Mouse (Mus musculus) forebrain, postnatal 0 days (tissue): ENCODE data around the gene Oit1. TPM values are rescaled to one million over a fixed set of nuclear protein-coding genes. Genes with fewer than 3 reads are reported as not detected.

Experiments used
- ATAC-seq: fragments of 200-750 bp; cut with Nextera tagmentation; 2 replicates; pipeline ENCODE4 v1.8.0; 2017; ENCODE audit warnings: mild to moderate bottlenecking, moderate library complexity
- DNase-seq: peaks from one replicate; pipeline ENCODE4 v3.0.0-alpha.2; 2015
- H3K27ac ChIP-seq: fragments of 300-500 bp; sonication (generic); 2 replicates; pipeline ENCODE4 v1.5.1; 2014; ENCODE audit warnings: low read depth, mild to moderate bottlenecking, antibody characterized with exemption, low read length, moderate library complexity, mixed read lengths
- H3K27me3 ChIP-seq: fragments of 300-500 bp; sonication (generic); 2 replicates; pipeline ENCODE4 v1.6.1; 2014; ENCODE audit warnings: mild to moderate bottlenecking, low read length, mixed read lengths; ENCODE audit not compliant: insufficient read depth
- H3K36me3 ChIP-seq: fragments of 300-500 bp; sonication (generic); 2 replicates; pipeline ENCODE4 v1.6.1; 2014; ENCODE audit warnings: mild to moderate bottlenecking, moderate library complexity; ENCODE audit not compliant: insufficient read depth
- H3K4me1 ChIP-seq: fragments of 300-500 bp; sonication (generic); 2 replicates; pipeline ENCODE4 v1.6.1; 2014; ENCODE audit warnings: antibody characterized with exemption; ENCODE audit not compliant: insufficient read depth
- H3K4me2 ChIP-seq: fragments of 300-500 bp; sonication (generic); 2 replicates; pipeline ENCODE4 v1.6.1; 2014; ENCODE audit warnings: low read depth, mild to moderate bottlenecking, moderate library complexity
- H3K4me3 ChIP-seq: fragments of 300-500 bp; sonication (generic); 2 replicates; pipeline ENCODE4 v1.5.1; 2014; ENCODE audit warnings: low read depth, low read length, mixed read lengths
- H3K9ac ChIP-seq: fragments of 300-500 bp; sonication (generic); 2 replicates; pipeline ENCODE4 v1.6.1; 2014; ENCODE audit warnings: mild to moderate bottlenecking
- H3K9me3 ChIP-seq: fragments of 300-500 bp; sonication (generic); 2 replicates; pipeline ENCODE4 v1.6.1; 2016; ENCODE audit warnings: low read length
- CTCF ChIP-seq: sonication (generic); IDR thresholded peaks from 2 replicates; pipeline ENCODE4 v1.5.1; 2016; ENCODE audit warnings: antibody characterized with exemption, control low read depth, low read depth
- WGBS: fragments of 180-500 bp; shearing (Covaris S2); extraction: QIAGEN DNeasy Blood & Tissue Kit; methylation state at CpG from one replicate; pipeline ENCODE4 v1.1.7; 2014; 5-methylcytosine and 5-hydroxymethylcytosine counted together
- polyA plus RNA-seq: library from polyadenylated mRNA; unstranded; fragments of >200 nt; fragmentation: Nextera tagmentation; extraction: Ambion mirVana; gene quantifications from 2 replicates; pipeline ENCODE4 v1.2.1, GENCODE M21; 2015
- total RNA-seq: library from RNA; depleted of rRNA; stranded (reverse); fragments of >200 nt; gene quantifications from 2 replicates; pipeline ENCODE4 v1.2.3, GENCODE M21; 2014

Oit1 gene
- total and polyA plus RNA-seq, 2 experiments from 2014 or later = 0.12 TPM; not detected in 1

DNA sequence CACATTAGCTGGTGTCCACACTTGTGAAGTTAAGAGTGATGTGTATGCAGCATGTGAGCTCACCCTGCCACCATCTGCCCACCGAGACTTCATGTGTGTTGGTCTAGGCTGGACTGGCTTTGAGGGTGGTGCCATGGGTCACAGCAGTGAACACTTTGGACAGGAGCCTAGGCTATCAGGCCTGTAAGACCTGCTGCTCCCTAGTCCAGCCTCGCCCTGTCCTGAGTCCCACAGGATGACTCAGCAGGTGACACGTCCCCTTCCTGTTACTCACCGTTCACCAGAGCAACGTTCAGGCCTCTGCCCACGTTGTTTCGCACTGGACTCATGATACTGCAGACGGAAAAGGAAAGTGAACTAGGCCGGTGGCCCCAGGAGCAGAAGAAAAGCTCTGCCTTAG is 21.7 kb downstream of the Oit1 start:
- H3K4me2 ChIP-seq = no peak overlapping the region
- 89% methylated on average over 9 of the region's 9 CpGs for WGBS
- no peak for TF ChIP-seq CTCF
- H3K27me3 ChIP-seq = no peaks in the 10 kb centered on the region
- no peaks in the 10 kb centered on the region for H3K4me1 ChIP-seq
- H3K4me3 ChIP-seq = no peak overlapping the region
- no peak overlapping the region for H3K27ac ChIP-seq
- no peaks in the 10 kb centered on the region for H3K9me3 ChIP-seq
- no peaks in the 10 kb centered on the region for H3K36me3 ChIP-seq
- DNase-seq = no peak
- no peak overlapping the region for H3K9ac ChIP-seq
- ATAC-seq = no peak

- Histone ChIP-seq H3K27ac (no peak overlapping the region), H3K4me3 (no peak overlapping the region), H3K36me3 (no peaks in the 10 kb centered on the region), H3K9me3 (no peaks in the 10 kb centered on the region), H3K4me2 (no peak overlapping the region), H3K27me3 (no peaks in the 10 kb centered on the region), H3K4me1 (no peaks in the 10 kb centered on the region), H3K9ac (no peak overlapping the region)
- ATAC-seq (peak; percentile 91), DNase-seq (peak; percentile 92)
- WGBS = 40% methylated on average over 6 of the region's 6 CpGs
- peak; percentile 97 for TF ChIP-seq CTCF
These were observed 22.5 kb downstream of the Oit1 start for GRCm38 (mm10) chr14:8355999-8356501.

- Histone ChIP-seq H3K9ac (no peak overlapping the region), H3K36me3 (no peaks in the 10 kb centered on the region), H3K4me2 (no peak overlapping the region), H3K27ac (no peak overlapping the region), H3K9me3 (no peaks in the 10 kb centered on the region), H3K27me3 (no peaks in the 10 kb centered on the region), H3K4me1 (no peaks in the 10 kb centered on the region), H3K4me3 (no peak overlapping the region)
- no peak for DNase-seq
- 78% methylated on average over 9 of the region's 9 CpGs for WGBS
- ATAC-seq = no peak
- peak; percentile 34 for TF ChIP-seq CTCF
These were observed 29.6 kb downstream of the Oit1 start for GRCm38 (mm10) chr14:8348927-8349326.

DNA sequence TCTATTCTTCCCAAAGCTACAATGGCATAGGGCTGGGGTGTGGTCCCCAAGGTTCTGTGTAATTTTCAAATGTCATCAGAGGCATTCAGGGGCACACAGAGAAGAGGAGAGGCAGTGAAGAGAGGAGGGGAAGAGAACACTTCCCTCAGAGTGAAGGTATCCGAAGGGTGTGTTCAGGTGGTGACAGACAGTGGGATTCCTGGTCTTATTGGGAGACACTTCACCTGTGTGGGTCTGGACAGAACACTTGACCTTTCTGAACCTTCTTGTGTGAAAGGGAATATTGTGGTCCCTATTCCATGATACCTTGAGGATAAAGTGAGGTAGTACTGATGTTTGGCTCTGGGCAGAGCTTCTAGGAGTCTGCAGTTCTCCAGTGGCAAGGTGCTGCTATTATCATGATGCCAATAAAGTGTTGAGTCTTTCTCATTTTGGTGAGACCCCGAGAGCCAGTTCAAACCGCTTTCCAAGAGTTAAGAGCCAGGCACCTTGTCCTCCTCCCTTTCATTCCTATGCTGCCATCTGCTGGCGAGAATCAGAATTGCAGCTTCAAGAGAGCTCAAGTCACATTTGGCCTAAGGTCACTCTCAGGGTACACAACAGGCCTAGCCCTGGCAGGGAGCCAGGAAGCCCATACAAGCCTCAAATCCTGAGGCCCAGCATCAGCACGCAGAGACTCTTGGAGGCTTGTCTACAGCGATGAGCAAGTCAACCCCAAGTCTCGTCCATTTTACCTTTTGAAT is 32.1 kb downstream of the Oit1 start:
- no peaks in the 10 kb centered on the region for H3K36me3 ChIP-seq
- DNase-seq = peak; percentile 86
- no peaks in the 10 kb centered on the region for H3K4me1 ChIP-seq
- no peak overlapping the region for H3K9ac ChIP-seq
- 25% methylated on average over 7 of the region's 7 CpGs for WGBS
- H3K4me3 ChIP-seq = no peak overlapping the region
- H3K27ac ChIP-seq = no peak overlapping the region
- TF ChIP-seq CTCF = peak; percentile 98
- no peaks in the 10 kb centered on the region for H3K27me3 ChIP-seq
- no peak overlapping the region for H3K4me2 ChIP-seq
- H3K9me3 ChIP-seq = no peaks in the 10 kb centered on the region
- peak; percentile 64; the same call in 1 of the 2 replicates for ATAC-seq

DNA sequence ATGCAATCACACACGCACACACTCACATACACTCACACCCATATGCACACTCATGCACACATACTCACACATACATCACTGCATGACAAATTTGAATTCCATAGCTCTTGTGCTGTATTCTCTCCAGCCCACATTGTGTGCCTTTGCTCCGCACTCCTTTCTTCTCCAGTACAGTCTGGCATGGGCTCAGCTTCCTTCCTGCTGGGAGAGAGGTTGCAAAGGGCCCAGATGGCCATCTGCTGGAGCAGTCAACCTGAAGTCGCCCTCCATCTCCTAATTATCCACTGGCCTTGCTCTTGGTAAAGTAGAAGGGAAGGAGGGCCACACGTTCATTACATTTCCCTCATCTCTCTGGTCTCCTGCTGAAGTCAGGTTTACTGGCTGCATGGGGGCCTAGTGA is 33.0 kb downstream of the Oit1 start:
- Histone ChIP-seq H3K9me3 (no peaks in the 10 kb centered on the region), H3K27me3 (no peaks in the 10 kb centered on the region), H3K27ac (no peak overlapping the region), H3K9ac (no peak overlapping the region), H3K36me3 (no peaks in the 10 kb centered on the region), H3K4me3 (no peak overlapping the region), H3K4me1 (no peaks in the 10 kb centered on the region), H3K4me2 (no peak overlapping the region)
- DNase-seq (no peak), ATAC-seq (no peak)
- no peak for TF ChIP-seq CTCF
- WGBS = 73% methylated on average over 4 of the region's 4 CpGs

GRCm38 (mm10) chr14:8342509-8343106 is 35.9 kb downstream of the Oit1 start:
- no peak for DNase-seq
- 56% methylated on average over 5 of the region's 5 CpGs for WGBS

GRCm38 (mm10) chr14:8340226-8340625 is 38.3 kb downstream of the Oit1 start:
- Histone ChIP-seq H3K4me3 (no peak overlapping the region), H3K4me1 (no peaks in the 10 kb centered on the region), H3K27me3 (no peaks in the 10 kb centered on the region), H3K9me3 (no peaks in the 10 kb centered on the region), H3K9ac (no peak overlapping the region), H3K27ac (no peak overlapping the region), H3K36me3 (no peaks in the 10 kb centered on the region), H3K4me2 (no peak overlapping the region)
- DNase-seq = no peak
- 60% methylated on average over 4 of the region's 4 CpGs for WGBS
- no peak for ATAC-seq
- TF ChIP-seq CTCF = no peak

More at GRCm38 (mm10) chr14:8342509-8343106, 35.9 kb downstream of the Oit1 start:
- Histone ChIP-seq H3K9ac (no peak overlapping the region), H3K27me3 (no peaks in the 10 kb centered on the region), H3K4me2 (no peak overlapping the region), H3K4me1 (no peaks in the 10 kb centered on the region), H3K27ac (no peak overlapping the region), H3K9me3 (no peaks in the 10 kb centered on the region), H3K36me3 (no peaks in the 10 kb centered on the region), H3K4me3 (no peak overlapping the region)
- ATAC-seq = peak; percentile 50
- TF ChIP-seq CTCF = no peak
